Mouse (Mus musculus) MEL (cell line): ENCODE measurements around the gene Rnf103.

Experiments used
- CTCF ChIP-seq, 3 experiments: IDR thresholded peaks in 2 of 3; conservative IDR thresholded peaks in 1 of 3; 2 replicates each; pipeline ENCODE4 v1.5.1; 2011 to 2012; ENCODE audit warnings: low read length in 3 of 3, low read depth in 2 of 3, mild to moderate bottlenecking in 2 of 3, improper control_type of control experiment in 1 of 3, inconsistent platforms in 1 of 3, mixed read lengths in 1 of 3, moderate library complexity in 1 of 3; ENCODE audit not compliant: control insufficient read depth in 1 of 3, insufficient read depth in 1 of 3, poor library complexity in 1 of 3, severe bottlenecking in 1 of 3
- ETS1 ChIP-seq: IDR thresholded peaks from 2 replicates; pipeline ENCODE4 v1.6.1; 2012; ENCODE audit warnings: low read depth, mild to moderate bottlenecking, inconsistent platforms, low read length, improper control_type of control experiment, moderate library complexity
- POLR2A ChIP-seq, 2 experiments: IDR thresholded peaks; 2 replicates each; pipeline ENCODE4 v1.6.1; 2011 to 2012; ENCODE audit warnings: low read length in 2 of 2, mild to moderate bottlenecking in 2 of 2, control low read depth in 1 of 2, improper control_type of control experiment in 1 of 2, low read depth in 1 of 2, moderate library complexity in 1 of 2; ENCODE audit not compliant: control insufficient read depth in 1 of 2, insufficient read depth in 1 of 2, poor library complexity in 1 of 2
- USF1 ChIP-seq: IDR thresholded peaks from 2 replicates; pipeline ENCODE4 v1.6.1; 2014; ENCODE audit warnings: low read depth, mild to moderate bottlenecking, inconsistent platforms, low read length, improper control_type of control experiment, moderate library complexity

- TF ChIP-seq CTCF (IDR thresholded peaks at IDR 0.05 in 2 of 3, conservative IDR thresholded peaks at IDR 0.05 in 1 of 3; ENCODE audit: control insufficient read depth in 1 of 3, insufficient read depth in 1 of 3, low read depth in 2 of 3, low read length in 3 of 3, poor library complexity in 1 of 3, severe bottlenecking in 1 of 3), result no peak
- TF ChIP-seq USF1, result no peak
- no peak for TF ChIP-seq POLR2A (IDR thresholded peaks at IDR 0.05; ENCODE audit: control insufficient read depth in 1 of 2, insufficient read depth in 1 of 2, low read depth in 1 of 2, low read length in 2 of 2, poor library complexity in 1 of 2)
- no peak for TF ChIP-seq ETS1
Observed at GRCm38 (mm10) chr6:71500575-71500974, 6.9 kb downstream of the Rnf103 start.
